ENCODE assay signal across 29 mouse cellular contexts in the genomic region with DNA sequence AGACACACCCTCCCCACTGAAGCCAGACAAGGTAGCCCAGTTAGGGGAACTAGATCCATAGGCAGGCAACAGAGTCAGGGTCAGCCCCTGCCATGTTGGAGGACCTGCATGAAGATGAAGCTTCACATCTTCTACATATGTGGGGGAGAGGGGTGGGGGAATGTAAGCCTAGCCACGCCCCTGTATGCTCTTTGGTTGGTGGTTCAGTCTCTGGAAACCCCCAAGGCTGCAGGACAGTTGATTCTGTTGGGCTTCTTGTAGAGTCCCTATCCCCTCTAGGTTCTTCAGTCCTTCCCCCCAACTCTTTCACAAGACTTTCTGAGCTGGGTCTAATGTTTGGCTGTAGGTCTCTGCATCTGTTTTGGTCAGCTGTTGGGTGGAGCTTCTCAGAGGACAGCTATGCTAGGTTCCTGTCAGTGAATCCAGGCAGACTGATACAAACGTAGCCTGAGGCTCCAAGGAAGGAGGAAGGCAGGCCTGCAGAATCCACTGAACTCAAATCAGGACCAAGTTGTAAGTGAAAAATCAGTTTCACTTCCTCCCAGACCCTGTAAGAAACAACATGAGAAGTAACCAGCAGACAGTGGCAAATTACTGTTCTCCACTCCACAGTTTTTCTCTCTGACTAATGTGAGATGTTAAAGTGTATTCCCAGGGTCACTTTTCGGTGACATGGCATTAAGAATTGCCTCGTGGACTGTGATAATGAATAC.
DNase-seq lines count a peak whose midpoint lies in the region; ATAC-seq and TF ChIP-seq lines count a peak whose summit lies in the region.
"Had no signal": no experiment of that assay in that cellular context is flagged by ENCODE, and none has a peak within 500 bp of the region (broad histone marks: within the 10 kb centered on the region; RNA-seq: fewer than 3 reads in every experiment).

No protein-coding gene starts in this region.

- DNase-seq in A20 (ENCODE audit: low read depth, low spot score) = peak; percentile 88
- peak; percentile 80 for DNase-seq in CH12.LX (ENCODE audit: extremely low read depth)
- DNase-seq in urinary bladder, postnatal 14 days (ENCODE audit: low spot score) = no peak
- no peak for DNase-seq in ovary, postnatal 14 days (ENCODE audit: low spot score)
- DNase-seq: adrenal gland, postnatal 10 days; adrenal gland, postnatal 36 days; cerebellum, adult 11 months; cerebellum, adult 2 months; cerebellum, adult 9-11 months; cerebellum, postnatal 25 days; embryo, embryonic 11 days; forebrain, postnatal 0 days; gastrocnemius, adult 2 months; gastrocnemius, postnatal 14 days; heart, postnatal 14 days; heart, postnatal 4 days had no signal

- no peaks in the 10 kb centered on the region for H3K27me3 ChIP-seq in CH12.LX (replicated peaks)
- H3K27me3 ChIP-seq in heart, embryonic 12.5 days (replicated peaks) = no peaks in the 10 kb centered on the region
- H3K27me3 ChIP-seq: embryonic facial prominence, embryonic 13.5 days; forebrain, embryonic 12.5 days; heart, embryonic 13.5 days; Patski had no signal

- no peaks in the 10 kb centered on the region for H3K9me3 ChIP-seq in CH12.LX (replicated peaks; ENCODE audit: low read length)
- H3K9me3 ChIP-seq in heart, embryonic 12.5 days (replicated peaks) = 0 out of 2 replicates have a peak, but pooled peaks cover 5% of the 10 kb centered on the region
- H3K9me3 ChIP-seq: embryonic facial prominence, embryonic 10.5 days; embryonic facial prominence, embryonic 13.5 days; forebrain, embryonic 12.5 days; heart, embryonic 13.5 days had no signal

- WGBS in heart, embryonic 12.5 days = 59% methylated on average over 4 of the region's 4 CpGs

- peak; percentile 97 for TF ChIP-seq EP300 in CH12.LX (IDR thresholded peaks at IDR 0.05; ENCODE audit: low read length)

- no peak overlapping the region for H3K4me3 ChIP-seq in CH12.LX (replicated peaks in 1 of 3; ENCODE audit: low read depth in 2 of 3, low read length in 2 of 3, poor library complexity in 1 of 3)
- H3K4me3 ChIP-seq in heart, embryonic 12.5 days = no peak overlapping the region
- H3K4me3 ChIP-seq: embryonic facial prominence, embryonic 10.5 days; embryonic facial prominence, embryonic 13.5 days; erythroblast, embryonic 14.5 days; forebrain, embryonic 12.5 days; gastrocnemius, adult 2 months; heart, embryonic 13.5 days had no signal

- H3K4me1 ChIP-seq in CH12.LX (ENCODE audit: control insufficient read depth in 1 of 2, insufficient read depth in 2 of 2) = peaks cover 4 to 22% of the 10 kb centered on the region in 2 experiments; a peak in 3 of 4 replicates
- H3K4me1 ChIP-seq in heart, embryonic 12.5 days (replicated peaks) = no peaks in the 10 kb centered on the region
- H3K4me1 ChIP-seq: embryonic facial prominence, embryonic 10.5 days; embryonic facial prominence, embryonic 13.5 days; forebrain, embryonic 12.5 days; heart, embryonic 13.5 days had no signal

- in situ Hi-C loops in CH12.LX (cut with MboI; ENCODE audit: low pct_ligation_motif_present, low pct_unique_long_range_greater_than_20kb, low sequenced_read_pairs) = no loop called here

- TF ChIP-seq POLR2A in CH12.LX (IDR thresholded peaks at IDR 0.05; ENCODE audit: low read depth, low read length) = no peak

- peak overlapping the region; percentile 80 for H3K27ac ChIP-seq in CH12.LX (ENCODE audit: insufficient read depth, low read depth)
- no peak overlapping the region for H3K27ac ChIP-seq in heart, embryonic 12.5 days (ENCODE audit: poor library complexity, severe bottlenecking)
- H3K27ac ChIP-seq: embryonic facial prominence, embryonic 10.5 days; embryonic facial prominence, embryonic 13.5 days; forebrain, embryonic 12.5 days; gastrocnemius, adult 2 months; heart, embryonic 13.5 days; hindbrain, embryonic 14.5 days; hindbrain, postnatal 0 days had no signal

- no peak for TF ChIP-seq RAD21 in CH12.LX (IDR thresholded peaks at IDR 0.05; ENCODE audit: low read depth, low read length)

- peak overlapping the region; percentile 48 for H3K4me2 ChIP-seq in CH12.LX (ENCODE audit: insufficient read depth, low read depth, poor library complexity, severe bottlenecking)
- no peak overlapping the region for H3K4me2 ChIP-seq in heart, embryonic 12.5 days
- H3K4me2 ChIP-seq: embryonic facial prominence, embryonic 13.5 days; forebrain, embryonic 12.5 days; heart, embryonic 13.5 days; hindbrain, embryonic 14.5 days had no signal

- H3K9ac ChIP-seq in CH12.LX (ENCODE audit: insufficient read depth, low read depth) = peak overlapping the region; percentile 23; the same call in 1 of the 2 replicates
- no peak overlapping the region for H3K9ac ChIP-seq in heart, embryonic 12.5 days
- H3K9ac ChIP-seq: embryonic facial prominence, embryonic 13.5 days; forebrain, embryonic 12.5 days; forebrain, postnatal 0 days; heart, embryonic 13.5 days; hindbrain, embryonic 14.5 days had no signal

- dilution Hi-C loops in CH12.LX (cut with MboI; ENCODE audit: extremely low pct_ligation_motif_present, extremely low pct_unique_long_range_greater_than_20kb, low sequenced_read_pairs) = no loop called here

- TF ChIP-seq CTCF in CH12.LX (conservative IDR thresholded peaks at IDR 0.05 in 1 of 2, IDR thresholded peaks at IDR 0.05 in 1 of 2; ENCODE audit: low read depth in 2 of 2, low read length in 2 of 2) = no peak

- H3K79me2 ChIP-seq in CH12.LX (replicated peaks; ENCODE audit: control insufficient read depth, extremely low read depth, insufficient read depth, poor library complexity, severe bottlenecking) = no peaks in the 10 kb centered on the region

- ATAC-seq in megakaryocyte, adult 5-6 weeks (ENCODE audit: poor library complexity, severe bottlenecking) = peak; percentile 24; the same call in 1 of the 2 replicates
- no peak for ATAC-seq in heart, embryonic 12.5 days (ENCODE audit: insufficient number of reproducible peaks, low FRiP score)
- ATAC-seq: forebrain, postnatal 0 days; hindbrain, postnatal 0 days; inflammation-experienced regulatory T-cells, adult 6 months; intestine, embryonic 16.5 days; Patski had no signal

- H3K36me3 ChIP-seq in CH12.LX (replicated peaks in 1 of 2; ENCODE audit: control insufficient read depth in 1 of 2, insufficient read depth in 1 of 2, low read length in 1 of 2) = no peaks in the 10 kb centered on the region
- no peaks in the 10 kb centered on the region for H3K36me3 ChIP-seq in heart, embryonic 12.5 days
- H3K36me3 ChIP-seq: embryonic facial prominence, embryonic 10.5 days; embryonic facial prominence, embryonic 13.5 days; forebrain, embryonic 12.5 days; G1E; heart, embryonic 13.5 days had no signal

TF ChIP-seq in CH12.LX, 34 proteins besides CTCF, POLR2A, EP300 and RAD21 (continues in another document):
- TF ChIP-seq ZKSCAN1 (IDR thresholded peaks at IDR 0.05; ENCODE audit: borderline replicate concordance, low read depth, low read length) = no peak
- peak; percentile 26; the same call in 1 of the 2 replicates for TF ChIP-seq BHLHE40 (IDR thresholded peaks at IDR 0.05; ENCODE audit: low read depth, low read length)
- TF ChIP-seq ZNF384 (IDR thresholded peaks at IDR 0.05; ENCODE audit: low read depth, low read length) = no peak
- TF ChIP-seq POLR2AphosphoS2 (IDR thresholded peaks at IDR 0.05; ENCODE audit: low read depth, low read length) = no peak
- no peak for TF ChIP-seq NRF1 (IDR thresholded peaks at IDR 0.05; ENCODE audit: low read depth, low read length)
- peak; percentile 56; the same call in 1 of the 2 replicates for TF ChIP-seq ETS1 (conservative IDR thresholded peaks at IDR 0.05; ENCODE audit: low read depth, low read length)
- no peak for TF ChIP-seq CHD2 (IDR thresholded peaks at IDR 0.05; ENCODE audit: low read length)
- TF ChIP-seq GABPA (IDR thresholded peaks at IDR 0.05; ENCODE audit: insufficient replicate concordance, low read depth, low read length) = no peak
- 0 out of 2 replicates have a peak, but pooled peaks have one; percentile 33 for TF ChIP-seq TBP (conservative IDR thresholded peaks at IDR 0.05; ENCODE audit: low read depth, low read length)
- no peak for TF ChIP-seq USF2 (conservative IDR thresholded peaks at IDR 0.05; ENCODE audit: low read depth, low read length)
- TF ChIP-seq MAZ (IDR thresholded peaks at IDR 0.05; ENCODE audit: low read depth, low read length) = peak; percentile 76; the same call in 1 of the 2 replicates
- TF ChIP-seq MYC (IDR thresholded peaks at IDR 0.05; ENCODE audit: low read depth, low read length) = 0 out of 2 replicates have a peak, but pooled peaks have one; percentile 46
- TF ChIP-seq CHD1 (IDR thresholded peaks at IDR 0.05; ENCODE audit: low read depth, low read length) = no peak
- TF ChIP-seq IRF4 (IDR thresholded peaks at IDR 0.05; ENCODE audit: low read depth, low read length) = peak; percentile 97
- TF ChIP-seq JUND (conservative IDR thresholded peaks at IDR 0.05; ENCODE audit: low read depth, low read length) = 0 out of 2 replicates have a peak, but pooled peaks have one; percentile 14
- 0 out of 2 replicates have a peak, but pooled peaks have one; percentile 14 for TF ChIP-seq KAT2A (IDR thresholded peaks at IDR 0.05; ENCODE audit: insufficient replicate concordance, low read length)
- no peak for TF ChIP-seq NELFE (IDR thresholded peaks at IDR 0.05; ENCODE audit: low read depth, low read length)
- TF ChIP-seq UBTF (IDR thresholded peaks at IDR 0.05; ENCODE audit: low read depth, low read length) = no peak
- TF ChIP-seq MAX (IDR thresholded peaks at IDR 0.05; ENCODE audit: low read length) = peak; percentile 47; the same call in 1 of the 2 replicates
- peak; percentile 84; the same call in 1 of the 2 replicates for TF ChIP-seq RCOR1 (conservative IDR thresholded peaks at IDR 0.05; ENCODE audit: low read depth, low read length)
- no peak for TF ChIP-seq USF1 (IDR thresholded peaks at IDR 0.05; ENCODE audit: low read depth, low read length)
- TF ChIP-seq HCFC1 (IDR thresholded peaks at IDR 0.05; ENCODE audit: low read depth, low read length) = peak; percentile 25; the same call in 1 of the 2 replicates
- no peak for TF ChIP-seq E2F4 (IDR thresholded peaks at IDR 0.05; ENCODE audit: insufficient replicate concordance, low read depth, low read length)
- no peak for TF ChIP-seq ZMIZ1 (IDR thresholded peaks at IDR 0.05; ENCODE audit: low read depth, low read length)
- peak; percentile 52; the same call in 1 of the 2 replicates for TF ChIP-seq MEF2A (IDR thresholded peaks at IDR 0.05; ENCODE audit: borderline replicate concordance, low read depth, low read length)
- peak; percentile 12; the same call in 1 of the 2 replicates for TF ChIP-seq TCF12 (IDR thresholded peaks at IDR 0.05; ENCODE audit: low read depth, low read length)
- peak; percentile 12; the same call in 1 of the 2 replicates for TF ChIP-seq MAFK (IDR thresholded peaks at IDR 0.05; ENCODE audit: insufficient replicate concordance, low read length)
- peak; percentile 29; the same call in 1 of the 2 replicates for TF ChIP-seq ELF1 (IDR thresholded peaks at IDR 0.05; ENCODE audit: low read depth, low read length)
- no peak for TF ChIP-seq ZC3H11A (IDR thresholded peaks at IDR 0.05; ENCODE audit: low read depth, low read length)

Comparison
In these comparisons a context has a peak if more than half of its experiments do, and no peak if none do; other contexts are left out.
1. DNase-seq: peak in A20 (single experiment) and CH12.LX (single experiment); none in urinary bladder, postnatal 14 days (single experiment) and ovary, postnatal 14 days (single experiment).